Mouse (Mus musculus): ENCODE data around the gene Tns1. TPM values are rescaled to one million over a fixed set of nuclear protein-coding genes. Genes with fewer than 3 reads are reported as not detected.

Tns1 gene
- total RNA-seq, 1 experiment from 2014 or later = 7.6 TPM

DNA sequence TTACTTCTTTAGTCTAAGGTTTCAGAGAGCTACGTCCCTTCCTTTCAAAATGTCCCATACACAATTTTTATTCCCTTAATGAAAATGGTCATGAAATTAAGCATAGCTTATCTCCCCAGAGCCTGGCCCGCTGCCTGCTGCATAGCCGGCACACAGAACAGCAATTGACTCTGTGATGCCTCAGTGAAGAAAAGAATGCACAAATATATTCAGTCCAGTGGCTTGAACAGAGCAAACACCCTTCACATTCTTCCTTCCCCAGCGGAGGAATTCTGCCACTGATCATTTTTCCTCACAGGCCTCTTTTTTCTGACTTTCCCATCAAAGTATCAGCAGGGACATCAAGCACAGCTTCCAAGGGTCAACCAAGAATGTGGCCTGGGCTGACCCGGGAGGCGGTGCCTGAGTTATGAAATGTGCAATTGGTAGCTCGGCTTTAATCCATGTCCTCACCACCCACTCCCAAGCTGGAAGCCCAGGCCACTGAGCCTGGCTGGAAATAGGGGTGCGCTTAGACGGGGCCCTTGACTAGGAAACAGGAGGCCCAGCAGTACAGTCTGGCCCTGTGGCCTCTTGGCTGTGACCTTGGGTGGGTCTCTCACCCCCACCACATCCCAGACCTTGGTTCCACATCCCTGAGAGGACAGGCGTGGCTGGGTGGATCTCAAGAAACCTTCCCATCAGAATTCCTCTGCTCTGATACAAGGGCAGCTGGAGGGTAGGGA, 191.7 kb downstream of the Tns1 start:
- no peak for ATAC-seq (ENCODE audit: extremely low read depth, insufficient number of reproducible peaks, low FRiP score, poor library complexity, severe bottlenecking)

DNA sequence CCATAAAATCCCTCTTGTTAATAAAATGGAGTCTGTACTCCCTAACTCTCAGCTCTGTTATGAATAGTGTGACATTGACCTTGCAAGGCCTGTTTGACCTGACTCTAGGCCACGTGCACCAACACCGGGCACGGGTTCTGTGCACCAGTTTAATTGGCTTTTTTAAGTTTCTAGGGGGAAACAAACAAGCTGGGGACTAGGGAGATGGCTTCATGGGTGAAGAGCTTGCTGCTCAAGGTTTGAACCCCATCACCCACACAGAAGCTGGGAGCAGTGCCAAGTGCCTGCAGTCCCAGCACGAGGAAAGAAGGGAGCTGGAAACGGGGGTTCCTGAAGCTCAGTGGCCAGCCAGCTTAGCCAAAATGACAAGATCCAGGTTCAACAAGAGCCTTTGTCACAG, 192.4 kb downstream of the Tns1 start:
- no peak for ATAC-seq (ENCODE audit: extremely low read depth, insufficient number of reproducible peaks, low FRiP score, poor library complexity, severe bottlenecking)

DNA sequence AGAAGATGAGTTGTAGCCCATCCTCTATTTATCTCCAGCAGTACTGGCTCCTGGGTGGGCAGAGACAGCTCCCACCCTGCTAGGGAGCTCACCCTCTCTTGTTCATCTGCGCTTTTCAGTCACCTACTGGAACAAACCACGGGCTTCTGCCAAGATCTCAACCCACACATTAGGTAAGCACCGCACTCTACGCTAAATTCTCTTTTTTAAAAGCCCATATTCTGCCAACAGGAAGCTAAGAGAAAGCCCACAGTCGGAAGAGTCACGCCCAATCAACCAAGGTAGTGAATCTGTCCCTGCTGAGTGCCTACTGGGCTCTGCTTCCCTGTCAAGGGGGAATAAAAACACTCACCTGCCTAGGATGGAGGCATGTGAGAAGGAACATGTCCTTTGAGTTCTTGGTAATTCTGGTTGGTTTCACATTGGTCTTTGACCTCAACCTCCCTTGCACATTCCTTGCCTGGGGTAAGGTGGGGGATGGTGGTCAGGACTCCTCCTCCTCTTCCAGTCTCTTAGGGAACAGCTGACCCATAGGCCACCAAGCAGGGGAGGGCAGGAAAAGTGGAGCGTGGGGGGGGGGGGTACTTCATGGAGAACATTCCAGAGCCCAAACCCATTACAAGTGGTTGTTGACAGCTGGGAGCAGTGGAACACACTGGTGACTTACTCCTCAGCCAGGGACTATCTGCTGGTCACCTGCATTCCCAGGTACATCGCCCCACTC, 193.7 kb downstream of the Tns1 start:
- ATAC-seq (ENCODE audit: extremely low read depth, insufficient number of reproducible peaks, low FRiP score, poor library complexity, severe bottlenecking) = no peak

DNA sequence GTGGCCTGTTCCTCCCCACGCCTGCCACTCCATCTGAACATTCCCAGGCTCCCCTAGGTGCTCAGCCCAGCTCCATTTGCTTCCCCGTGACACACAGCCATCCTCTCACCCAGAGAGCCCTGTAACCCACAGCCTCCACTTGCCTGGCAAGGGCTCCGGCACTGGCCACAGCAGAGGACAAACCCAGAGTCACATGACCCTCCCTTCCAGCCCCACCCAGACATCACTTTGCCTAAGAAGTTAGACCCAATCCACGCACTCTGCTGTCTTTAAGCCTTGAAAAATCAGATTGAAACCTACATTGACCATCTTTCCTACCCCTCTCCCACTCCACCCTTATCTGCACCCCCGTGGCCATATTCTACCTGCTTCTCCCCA, 194.3 kb downstream of the Tns1 start:
- ATAC-seq (ENCODE audit: extremely low read depth, insufficient number of reproducible peaks, low FRiP score, poor library complexity, severe bottlenecking) = no peak

GRCm38 (mm10) chr1:73929211-73929951, 194.9 kb downstream of the Tns1 start:
- no peak for ATAC-seq (ENCODE audit: extremely low read depth, insufficient number of reproducible peaks, low FRiP score, poor library complexity, severe bottlenecking)

DNA sequence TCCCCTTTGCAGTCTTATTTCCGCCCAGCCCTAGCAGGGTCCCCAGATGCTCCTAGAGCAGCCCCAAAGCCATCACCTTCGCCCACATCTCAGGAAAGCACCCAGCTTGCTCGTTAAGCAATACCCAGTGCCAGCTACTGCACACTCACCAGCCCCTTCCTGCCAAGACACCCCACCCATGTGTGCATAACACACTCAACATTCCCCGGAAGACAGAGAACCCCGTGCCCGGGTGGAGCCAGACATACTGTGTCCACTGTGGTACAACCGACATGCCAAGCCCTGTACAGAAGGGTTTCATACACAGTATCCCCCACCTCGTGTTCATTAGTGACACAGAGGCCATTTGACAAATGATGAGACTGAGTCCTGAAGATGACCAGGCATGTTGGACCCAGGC, 195.9 kb downstream of the Tns1 start:
- ATAC-seq (ENCODE audit: extremely low read depth, insufficient number of reproducible peaks, low FRiP score, poor library complexity, severe bottlenecking) = no peak

DNA sequence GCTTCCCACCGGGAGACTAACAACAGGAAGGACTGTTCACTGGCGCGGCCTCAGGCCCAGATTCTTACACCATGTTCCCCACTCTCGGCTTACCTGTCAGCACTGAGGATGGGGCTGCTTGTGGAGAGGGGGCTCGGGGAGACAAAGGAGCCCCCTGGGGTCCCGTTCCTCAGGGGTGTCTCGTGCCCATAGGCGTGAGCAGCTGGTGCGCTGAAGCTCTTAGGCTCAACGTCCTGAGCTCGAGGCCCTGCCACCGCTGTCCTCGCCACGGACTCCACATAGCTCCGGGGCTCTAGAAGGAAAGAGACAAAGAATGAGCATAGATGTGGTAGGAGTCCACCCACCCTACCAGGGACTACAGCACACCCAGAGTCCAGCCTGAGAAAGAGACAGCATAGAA, 196.4 kb downstream of the Tns1 start:
- ATAC-seq (ENCODE audit: extremely low read depth, insufficient number of reproducible peaks, low FRiP score, poor library complexity, severe bottlenecking) = no peak

- ATAC-seq (ENCODE audit: extremely low read depth, insufficient number of reproducible peaks, low FRiP score, poor library complexity, severe bottlenecking) = no peak
Measured at GRCm38 (mm10) chr1:73926279-73926678, 198.0 kb downstream of the Tns1 start.

GRCm38 (mm10) chr1:73924871-73925610, 199.2 kb downstream of the Tns1 start:
- ATAC-seq (ENCODE audit: extremely low read depth, insufficient number of reproducible peaks, low FRiP score, poor library complexity, severe bottlenecking) = no peak

- ATAC-seq (ENCODE audit: extremely low read depth, insufficient number of reproducible peaks, low FRiP score, poor library complexity, severe bottlenecking) = no peak
Measured at GRCm38 (mm10) chr1:73924210-73924609, 200.0 kb downstream of the Tns1 start.

GRCm38 (mm10) chr1:73923185-73923584, 201.1 kb downstream of the Tns1 start:
- no peak for ATAC-seq (ENCODE audit: extremely low read depth, insufficient number of reproducible peaks, low FRiP score, poor library complexity, severe bottlenecking)

DNA sequence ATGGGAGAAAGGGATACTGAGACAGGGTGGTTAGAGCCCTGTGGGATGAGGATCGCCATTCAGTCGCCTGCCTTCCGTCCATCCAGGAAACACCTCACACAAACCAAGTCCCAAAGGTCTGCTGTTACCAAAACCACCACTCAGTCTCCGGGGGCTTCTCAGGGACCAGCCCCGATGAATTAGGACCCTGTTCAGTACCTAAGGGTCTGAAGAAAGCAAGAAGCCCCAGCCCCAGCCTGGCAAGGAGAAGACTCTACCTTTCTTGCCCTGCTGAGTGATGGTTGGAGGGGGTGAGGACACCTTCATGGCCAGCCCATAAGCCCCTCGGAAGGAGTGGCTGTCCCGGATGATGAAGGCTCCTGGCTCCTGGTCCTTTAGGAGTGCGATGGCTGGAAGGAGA, 203.5 kb downstream of the Tns1 start:
- ATAC-seq (ENCODE audit: extremely low read depth, insufficient number of reproducible peaks, low FRiP score, poor library complexity, severe bottlenecking) = no peak

DNA sequence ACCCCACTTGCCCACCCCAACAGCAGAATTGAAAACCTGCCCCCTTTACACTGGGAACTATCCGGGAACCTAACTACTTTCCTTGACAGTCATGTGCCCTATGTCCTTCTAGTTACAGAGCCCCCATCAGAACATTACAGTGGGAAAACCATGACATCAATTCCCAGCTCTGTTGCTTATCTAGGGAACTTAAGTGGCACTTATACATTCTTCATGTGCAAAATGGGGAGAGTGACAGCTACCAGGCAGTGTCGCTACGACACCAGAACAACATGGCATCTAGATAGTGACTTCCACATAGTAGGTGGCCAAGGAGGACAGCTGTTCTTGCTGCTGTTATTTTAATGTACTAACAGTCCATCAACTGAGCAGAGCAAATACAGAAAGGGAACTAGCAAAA, 204.3 kb downstream of the Tns1 start:
- ATAC-seq (ENCODE audit: extremely low read depth, insufficient number of reproducible peaks, low FRiP score, poor library complexity, severe bottlenecking) = no peak

DNA sequence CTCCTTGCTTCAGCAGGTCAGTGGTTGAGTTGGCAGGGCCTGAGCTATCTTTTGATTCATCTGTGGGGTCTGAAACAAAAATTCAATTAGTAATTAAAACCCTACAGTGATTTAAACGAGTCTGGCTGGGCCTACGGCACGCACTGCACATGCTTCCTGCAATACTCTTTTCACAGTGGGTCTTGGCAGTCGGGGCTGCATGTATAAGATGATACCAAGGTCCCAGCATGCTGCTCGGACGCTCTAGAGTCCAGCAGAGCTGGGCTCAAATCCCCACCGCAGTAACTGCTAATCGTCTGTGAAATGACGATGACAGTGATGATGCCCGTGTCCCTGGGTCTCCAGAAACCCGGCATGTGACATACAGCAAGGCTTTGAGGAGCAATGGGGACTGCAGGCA, 206.2 kb downstream of the Tns1 start:
- no peak for ATAC-seq (ENCODE audit: extremely low read depth, insufficient number of reproducible peaks, low FRiP score, poor library complexity, severe bottlenecking)

GRCm38 (mm10) chr1:73916298-73916697, 208.0 kb downstream of the Tns1 start:
- no peak for ATAC-seq (ENCODE audit: extremely low read depth, insufficient number of reproducible peaks, low FRiP score, poor library complexity, severe bottlenecking)

DNA sequence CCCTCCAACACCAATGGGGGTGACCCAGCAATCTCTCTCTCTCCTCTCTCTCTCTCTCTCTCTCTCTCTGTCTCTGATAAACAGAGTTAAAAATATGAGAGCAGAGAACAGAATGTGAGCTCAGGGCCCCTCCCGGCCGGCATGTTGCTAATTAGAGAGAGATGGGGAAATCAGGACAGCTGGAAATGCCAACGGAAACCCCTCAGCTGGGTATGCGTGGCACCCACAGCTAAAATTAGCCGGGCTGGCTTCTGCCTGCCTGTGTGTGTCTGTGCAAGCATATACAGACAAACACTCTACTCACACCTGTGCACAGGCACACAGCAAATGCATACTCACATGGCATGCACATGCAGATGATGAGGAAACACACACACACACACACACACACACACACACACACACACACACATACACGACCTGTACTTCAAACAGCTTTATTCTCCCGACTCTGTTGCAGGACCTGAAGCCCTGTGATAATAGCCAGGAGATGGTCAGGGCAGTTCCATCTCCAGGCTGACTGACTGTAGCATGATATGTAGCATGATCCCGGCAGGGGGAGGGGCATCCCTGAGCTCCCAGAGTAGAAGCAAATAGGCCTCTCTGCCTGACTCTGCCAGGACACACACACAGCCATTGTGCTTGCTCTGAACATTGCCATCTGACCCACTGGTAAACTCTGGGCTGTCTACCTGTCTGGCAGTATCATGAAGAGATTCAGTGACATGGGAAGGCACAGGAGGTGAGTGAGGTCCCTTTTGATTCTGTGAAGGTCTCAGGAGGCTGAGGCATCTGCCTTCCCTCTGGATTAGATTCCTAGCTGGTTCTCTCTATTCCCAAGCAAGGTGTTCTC, 208.8 kb downstream of the Tns1 start:
- ATAC-seq (ENCODE audit: extremely low read depth, insufficient number of reproducible peaks, low FRiP score, poor library complexity, severe bottlenecking) = no peak

DNA sequence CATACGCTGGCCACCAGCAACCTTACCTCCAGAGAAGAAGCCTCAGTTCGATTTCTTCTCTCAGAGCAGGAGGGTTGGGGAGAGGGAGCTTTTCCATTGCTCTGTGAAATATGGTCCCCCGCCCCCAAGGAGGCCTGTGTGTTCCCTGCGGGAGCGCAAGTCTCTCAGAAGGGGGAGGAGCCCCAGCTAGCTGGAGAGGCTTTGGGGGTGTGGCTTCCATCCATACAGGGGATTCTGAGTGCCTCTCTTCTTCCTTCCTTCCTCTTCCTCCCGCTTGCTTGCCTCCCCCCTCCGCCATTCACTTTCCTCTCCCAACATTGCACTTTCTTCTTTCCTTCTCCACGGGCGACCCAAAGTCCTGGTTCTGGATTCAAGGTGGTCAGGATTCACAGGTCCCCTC, 210.2 kb downstream of the Tns1 start:
- no peak for ATAC-seq (ENCODE audit: extremely low read depth, insufficient number of reproducible peaks, low FRiP score, poor library complexity, severe bottlenecking)
